Mouse (Mus musculus): ENCODE data around the gene Cmbl. TPM values are rescaled to one million over a fixed set of nuclear protein-coding genes. Genes with fewer than 3 reads are reported as not detected.

The Cmbl gene
- polyA plus RNA-seq, 1 experiment from 2014 or later = 11.1 TPM

- peak overlapping the region; percentile 98; the same call in 1 of the 2 replicates for H3K4me3 ChIP-seq
- H3K4me1 ChIP-seq (replicated peaks) = peaks cover 41% of the 10 kb centered on the region
- no peak for ATAC-seq (ENCODE audit: low FRiP score, low read depth)
- no peak overlapping the region for H3K9ac ChIP-seq
- no peaks in the 10 kb centered on the region for H3K27me3 ChIP-seq
- no peaks in the 10 kb centered on the region for H3K36me3 ChIP-seq
- no peak overlapping the region for H3K27ac ChIP-seq (replicated peaks)
- 89% methylated on average over 2 of the region's 2 CpGs for WGBS
- peak overlapping the region; percentile 63; the same call in 1 of the 2 replicates for H3K4me2 ChIP-seq
- H3K9me3 ChIP-seq = no peaks in the 10 kb centered on the region
These were observed 32.7 kb upstream of the Cmbl start for GRCm38 (mm10) chr15:31532331-31533021.

GRCm38 (mm10) chr15:31533529-31533928, 31.7 kb upstream of the Cmbl start:
- no peak for ATAC-seq (ENCODE audit: low FRiP score, low read depth)
- H3K4me1 ChIP-seq (replicated peaks) = peaks cover 38% of the 10 kb centered on the region
- no peak overlapping the region for H3K4me3 ChIP-seq
- H3K36me3 ChIP-seq = no peaks in the 10 kb centered on the region
- H3K27ac ChIP-seq (replicated peaks) = no peak overlapping the region
- H3K27me3 ChIP-seq = no peaks in the 10 kb centered on the region
- no peak overlapping the region for H3K9ac ChIP-seq
- H3K9me3 ChIP-seq = no peaks in the 10 kb centered on the region
- H3K4me2 ChIP-seq = no peak overlapping the region
- WGBS = 64% methylated on average over 2 of the region's 2 CpGs

- Histone ChIP-seq H3K36me3 (no peaks in the 10 kb centered on the region), H3K4me1 (replicated peaks) (peaks cover 28% of the 10 kb centered on the region), H3K9ac (no peak overlapping the region), H3K27ac (replicated peaks) (no peak overlapping the region), H3K4me2 (no peak overlapping the region), H3K4me3 (no peak overlapping the region), H3K9me3 (no peaks in the 10 kb centered on the region), H3K27me3 (no peaks in the 10 kb centered on the region)
- ATAC-seq (ENCODE audit: low FRiP score, low read depth) = no peak
- WGBS = 73% methylated on average over 7 of the region's 7 CpGs
These were observed 30.5 kb upstream of the Cmbl start for GRCm38 (mm10) chr15:31534421-31535258.

GRCm38 (mm10) chr15:31535259-31535855, 29.8 kb upstream of the Cmbl start:
- H3K4me1 ChIP-seq (replicated peaks) = peaks cover 26% of the 10 kb centered on the region
- H3K9ac ChIP-seq = no peak overlapping the region
- 17% methylated on average over 8 of the region's 8 CpGs for WGBS
- H3K27me3 ChIP-seq = no peaks in the 10 kb centered on the region
- ATAC-seq (ENCODE audit: low FRiP score, low read depth) = no peak
- H3K9me3 ChIP-seq = no peaks in the 10 kb centered on the region
- peak overlapping the region; percentile 3; the same call in 1 of the 2 replicates for H3K27ac ChIP-seq (replicated peaks)
- H3K4me2 ChIP-seq = peak overlapping the region; percentile 22; the same call in 1 of the 2 replicates
- no peak overlapping the region for H3K4me3 ChIP-seq
- no peaks in the 10 kb centered on the region for H3K36me3 ChIP-seq

GRCm38 (mm10) chr15:31536051-31536737, 29.0 kb upstream of the Cmbl start:
- Histone ChIP-seq H3K9ac (no peak overlapping the region), H3K4me1 (replicated peaks) (peaks cover 26% of the 10 kb centered on the region), H3K36me3 (no peaks in the 10 kb centered on the region), H3K27me3 (no peaks in the 10 kb centered on the region), H3K4me2 (peak overlapping the region; percentile 22), H3K9me3 (no peaks in the 10 kb centered on the region), H3K27ac (replicated peaks) (peak overlapping the region; percentile 10; the same call in 1 of the 2 replicates), H3K4me3 (no peak overlapping the region)
- WGBS = 4% methylated on average over 7 of the region's 7 CpGs
- peak; percentile 67 for ATAC-seq (ENCODE audit: low FRiP score, low read depth)

- Histone ChIP-seq H3K27ac (replicated peaks) (no peak overlapping the region), H3K4me3 (no peak overlapping the region), H3K9ac (no peak overlapping the region), H3K9me3 (no peaks in the 10 kb centered on the region), H3K4me2 (no peak overlapping the region), H3K4me1 (replicated peaks) (peaks cover 30% of the 10 kb centered on the region), H3K27me3 (no peaks in the 10 kb centered on the region), H3K36me3 (no peaks in the 10 kb centered on the region)
- no peak for ATAC-seq (ENCODE audit: low FRiP score, low read depth)
- WGBS = 94% methylated on average over 2 of the region's 2 CpGs
These were observed 27.5 kb upstream of the Cmbl start for GRCm38 (mm10) chr15:31537706-31538105.

GRCm38 (mm10) chr15:31538346-31538745, 26.8 kb upstream of the Cmbl start:
- Histone ChIP-seq H3K27me3 (no peaks in the 10 kb centered on the region), H3K4me1 (replicated peaks) (peaks cover 32% of the 10 kb centered on the region), H3K9me3 (no peaks in the 10 kb centered on the region), H3K4me3 (no peak overlapping the region), H3K9ac (no peak overlapping the region), H3K27ac (replicated peaks) (no peak overlapping the region), H3K36me3 (no peaks in the 10 kb centered on the region), H3K4me2 (no peak overlapping the region)
- 85% methylated on average over 3 of the region's 3 CpGs for WGBS
- ATAC-seq (ENCODE audit: low FRiP score, low read depth) = no peak

GRCm38 (mm10) chr15:31539643-31540512, 25.3 kb upstream of the Cmbl start:
- no peak overlapping the region for H3K4me3 ChIP-seq
- no peaks in the 10 kb centered on the region for H3K9me3 ChIP-seq
- no peak overlapping the region for H3K9ac ChIP-seq
- no peak overlapping the region for H3K4me2 ChIP-seq
- no peak overlapping the region for H3K27ac ChIP-seq (replicated peaks)
- no peak for ATAC-seq (ENCODE audit: low FRiP score, low read depth)
- no peaks in the 10 kb centered on the region for H3K36me3 ChIP-seq
- peaks cover 31% of the 10 kb centered on the region for H3K4me1 ChIP-seq (replicated peaks)
- WGBS = 76% methylated on average over 9 of the region's 9 CpGs
- no peaks in the 10 kb centered on the region for H3K27me3 ChIP-seq

- H3K4me3 ChIP-seq = no peak overlapping the region
- ATAC-seq (ENCODE audit: low FRiP score, low read depth) = no peak
- H3K4me2 ChIP-seq = no peak overlapping the region
- H3K36me3 ChIP-seq = no peaks in the 10 kb centered on the region
- peaks cover 25% of the 10 kb centered on the region for H3K4me1 ChIP-seq (replicated peaks)
- H3K9me3 ChIP-seq = no peaks in the 10 kb centered on the region
- no peak overlapping the region; the same call in 1 of the 2 replicates for H3K27ac ChIP-seq (replicated peaks)
- no peak overlapping the region for H3K9ac ChIP-seq
- no peaks in the 10 kb centered on the region for H3K27me3 ChIP-seq
- 77% methylated on average over 1 of the region's 1 CpGs for WGBS
These were observed 24.7 kb upstream of the Cmbl start for GRCm38 (mm10) chr15:31540513-31540802.

- 0 out of 2 replicates have a peak overlapping the region, but pooled peaks have one; percentile 16 for H3K9ac ChIP-seq
- no peaks in the 10 kb centered on the region for H3K36me3 ChIP-seq
- 0 out of 2 replicates have a peak overlapping the region, but pooled peaks have one; percentile 25 for H3K27ac ChIP-seq (replicated peaks)
- H3K4me2 ChIP-seq = peak overlapping the region; percentile 9; the same call in 1 of the 2 replicates
- 0 out of 2 replicates have a peak, but pooled peaks have one; percentile 33 for ATAC-seq (ENCODE audit: low FRiP score, low read depth)
- H3K27me3 ChIP-seq = no peaks in the 10 kb centered on the region
- WGBS = 8% methylated on average over 10 of the region's 10 CpGs
- H3K4me1 ChIP-seq (replicated peaks) = peaks cover 13% of the 10 kb centered on the region
- no peaks in the 10 kb centered on the region for H3K9me3 ChIP-seq
- no peak overlapping the region for H3K4me3 ChIP-seq
These were observed 22.9 kb upstream of the Cmbl start for GRCm38 (mm10) chr15:31542013-31542958.
